Comparison of ENCODE assay signal across 8 mouse cellular contexts in the genomic region with DNA sequence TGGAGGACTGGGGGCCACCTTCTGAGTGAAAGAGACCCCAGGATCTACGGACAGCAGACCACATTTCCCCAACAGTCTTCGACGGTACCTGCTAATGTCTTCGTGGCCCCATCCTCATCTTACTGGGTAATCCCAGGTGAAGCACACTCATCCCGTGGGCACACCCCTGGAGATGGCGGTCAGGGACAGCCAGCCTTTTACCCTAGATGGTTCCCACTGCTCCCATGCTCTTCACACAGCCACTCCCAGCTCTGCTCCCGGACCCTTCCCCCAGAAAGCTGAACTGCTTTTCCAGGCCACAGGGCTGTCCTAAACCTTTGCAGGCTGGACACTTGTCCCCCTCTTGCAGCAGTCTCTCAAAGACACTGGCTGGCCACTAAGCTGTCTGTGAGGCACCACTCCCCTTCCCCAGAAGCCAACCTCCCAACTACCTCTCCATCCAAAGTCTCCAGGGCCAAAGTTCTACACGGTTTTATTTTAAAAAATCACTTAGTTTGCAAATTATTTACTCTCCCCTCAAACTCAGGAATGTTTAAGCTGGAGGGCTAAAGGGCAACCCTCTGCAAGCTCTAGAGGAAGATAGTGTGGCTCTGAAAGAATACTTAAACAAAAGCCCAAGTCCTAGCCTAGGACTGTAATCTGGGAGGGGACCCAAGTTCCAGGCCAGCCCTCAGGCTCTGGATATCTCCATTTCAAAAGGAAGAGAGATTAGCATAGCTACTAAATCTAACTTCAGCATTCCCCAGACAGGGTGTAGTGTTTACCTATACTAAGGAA. TPM values are rescaled to one million over a fixed set of nuclear protein-coding genes. Genes with fewer than 3 reads are reported as not detected.
DNase-seq lines count a peak whose midpoint lies in the region; ATAC-seq and TF ChIP-seq lines count a peak whose summit lies in the region.

No protein-coding gene starts in this region.

- no peaks in the 10 kb centered on the region; the same call in 1 of the 2 replicates for H3K36me3 ChIP-seq in liver, adult 2 months (ENCODE audit: control insufficient read depth, insufficient read depth, low read length)
- H3K36me3 ChIP-seq in forebrain, embryonic 16.5 days (ENCODE audit: control insufficient read depth, insufficient read depth) = peaks cover 16% of the 10 kb centered on the region
- peaks cover 30% of the 10 kb centered on the region for H3K36me3 ChIP-seq in neural tube, embryonic 15.5 days

- H3K27me3 ChIP-seq in liver, adult 2 months (ENCODE audit: control insufficient read depth, insufficient read depth, low read length) = no peaks in the 10 kb centered on the region
- no peaks in the 10 kb centered on the region; the same call in 1 of the 2 replicates for H3K27me3 ChIP-seq in forebrain, embryonic 16.5 days (replicated peaks; ENCODE audit: control insufficient read depth, insufficient read depth, low read length)
- H3K27me3 ChIP-seq in neural tube, embryonic 15.5 days (replicated peaks) = no peaks in the 10 kb centered on the region

- no peak for ATAC-seq in forebrain, embryonic 16.5 days
- ATAC-seq in neural tube, embryonic 15.5 days (ENCODE audit: low FRiP score) = no peak
- ATAC-seq in erythroid progenitor cell, adult 5-6 weeks (replicated peaks; ENCODE audit: low FRiP score, poor library complexity, severe bottlenecking) = no peak

- no peak for TF ChIP-seq POLR2A in liver, adult 2 months (IDR thresholded peaks at IDR 0.05; ENCODE audit: extremely low read depth, insufficient read depth, low read length)

- no peaks in the 10 kb centered on the region for H3K9me3 ChIP-seq in forebrain, embryonic 16.5 days (ENCODE audit: control insufficient read depth, low read length)
- H3K9me3 ChIP-seq in neural tube, embryonic 15.5 days (replicated peaks) = no peaks in the 10 kb centered on the region

- no peak for TF ChIP-seq CTCF in liver, adult 2 months (IDR thresholded peaks at IDR 0.05; ENCODE audit: low read depth, low read length)

- H3K79me2 ChIP-seq in liver, adult 2 months (ENCODE audit: control insufficient read depth, insufficient read depth, low read length) = peaks cover 10% of the 10 kb centered on the region

- H3K4me3 ChIP-seq in liver, adult 2 months (ENCODE audit: insufficient read depth, low read depth, low read length) = no peak overlapping the region
- peak overlapping the region; percentile 80 for H3K4me3 ChIP-seq in forebrain, embryonic 16.5 days (replicated peaks; ENCODE audit: low read length)
- H3K4me3 ChIP-seq in neural tube, embryonic 15.5 days (replicated peaks) = peak overlapping the region; percentile 87

- H3K27ac ChIP-seq in liver, adult 2 months (replicated peaks; ENCODE audit: insufficient read depth, low read depth, low read length) = no peak overlapping the region
- H3K27ac ChIP-seq in forebrain, embryonic 16.5 days (ENCODE audit: low read length) = no peak overlapping the region
- no peak overlapping the region for H3K27ac ChIP-seq in neural tube, embryonic 15.5 days (replicated peaks)

- 59% methylated on average over 8 of the region's 8 CpGs for WGBS in liver, adult 2 months
- WGBS in forebrain, embryonic 16.5 days = 63% methylated on average over 8 of the region's 8 CpGs
- 73% methylated on average over 8 of the region's 8 CpGs for WGBS in neural tube, embryonic 15.5 days

- peaks cover 7% of the 10 kb centered on the region for H3K4me1 ChIP-seq in liver, adult 2 months (ENCODE audit: control insufficient read depth, insufficient read depth, low read length)
- peaks cover 25% of the 10 kb centered on the region for H3K4me1 ChIP-seq in forebrain, embryonic 16.5 days (replicated peaks; ENCODE audit: control insufficient read depth, insufficient read depth, low read length)
- peaks cover 30% of the 10 kb centered on the region for H3K4me1 ChIP-seq in neural tube, embryonic 15.5 days

- H3K4me2 ChIP-seq in forebrain, embryonic 16.5 days (ENCODE audit: low read length) = peak overlapping the region; percentile 63
- peak overlapping the region; percentile 78 for H3K4me2 ChIP-seq in neural tube, embryonic 15.5 days

- peak; percentile 14 for DNase-seq in liver, adult 2 months (ENCODE audit: extremely low read depth, low read depth, low spot score)
- no peak for DNase-seq in liver
- peak; percentile 33 to 68 for DNase-seq in kidney, postnatal 25 days
- DNase-seq in ovary, postnatal 36 days (ENCODE audit: low spot score) = no peak
- no peak for DNase-seq in spleen, adult 18-20 months

- H3K9ac ChIP-seq in liver, adult 2 months (ENCODE audit: low read depth, low read length) = no peak overlapping the region
- peak overlapping the region; percentile 89 for H3K9ac ChIP-seq in forebrain, embryonic 16.5 days (replicated peaks; ENCODE audit: low read depth, low read length)
- peak overlapping the region; percentile 90 for H3K9ac ChIP-seq in neural tube, embryonic 15.5 days (replicated peaks)

RNA-seq across cellular contexts. Expression of gene Lrpap1, which starts 1.2 kb away (rescaled TPM):
- 37.8 and 39.1 TPM in 2 replicates for total RNA-seq in liver, adult 2 months (2014; rRNA removed)
- polyA plus RNA-seq in liver, adult 2 months (2012; rRNA removed) = 22.4 and 22.7 TPM in 2 replicates
- 151 and 155 TPM in 2 replicates for polyA plus RNA-seq in forebrain, embryonic 16.5 days (2015; fragmentation: Nextera tagmentation; extraction: Ambion mirVana)
- polyA plus RNA-seq in neural tube, embryonic 15.5 days (2015; fragmentation: Nextera tagmentation; extraction: Ambion mirVana) = 150 and 155 TPM in 2 replicates
- 7.1 and 8.6 TPM in 2 replicates for total RNA-seq in erythroid progenitor cell, adult 5-6 weeks (2015; ENCODE audit: low replicate concordance)
- 13.3 and 17.8 TPM in 2 replicates for total RNA-seq in erythroid progenitor cell, adult 5-6 weeks (2017; ENCODE audit: low replicate concordance)

RNA-seq across cellular contexts. Expression of gene Dok7, which starts 47.8 kb away (rescaled TPM):
- not detected in 2 replicates for total RNA-seq in liver, adult 2 months (2014; rRNA removed)
- not detected in 2 replicates for polyA plus RNA-seq in liver, adult 2 months (2012; rRNA removed)
- 7.0 and 7.8 TPM in 2 replicates for polyA plus RNA-seq in forebrain, embryonic 16.5 days (2015; fragmentation: Nextera tagmentation; extraction: Ambion mirVana)
- 7.4 and 10.5 TPM in 2 replicates for polyA plus RNA-seq in neural tube, embryonic 15.5 days (2015; fragmentation: Nextera tagmentation; extraction: Ambion mirVana)
- total RNA-seq in erythroid progenitor cell, adult 5-6 weeks (2015; ENCODE audit: low replicate concordance) = not detected in 2 replicates
- not detected in 2 replicates for total RNA-seq in erythroid progenitor cell, adult 5-6 weeks (2017; ENCODE audit: low replicate concordance)

Comparison
In these comparisons a context has a peak if more than half of its experiments do, and no peak if none do; other contexts are left out.
1. DNase-seq: peak in liver, adult 2 months (single experiment) and kidney, postnatal 25 days (2 of 2); none in liver (single experiment), ovary, postnatal 36 days (single experiment) and spleen, adult 18-20 months (0 of 2).